Mouse (Mus musculus) erythroblast, adult 5-6 weeks (primary cell): ENCODE data around the gene Klhl10. TPM values are rescaled to one million over a fixed set of nuclear protein-coding genes. Genes with fewer than 3 reads are reported as not detected.

Source experiments
- ATAC-seq: replicated peaks from 2 replicates; pipeline ENCODE4 v1.8.0; 2016; ENCODE audit warnings: moderate number of reproducible peaks, mild to moderate bottlenecking, moderate TSS enrichment, inconsistent platforms; ENCODE audit not compliant: poor library complexity, low FRiP score, severe bottlenecking
- total RNA-seq, 2 experiments: library from RNA; stranded (forward) in 1 of 2; stranded (reverse) in 1 of 2; fragments of 150-400 nt in 1 of 2; fragments of 200-764, 138-1000 nt in 1 of 2; gene quantifications; 2 replicates each; pipeline versions ENCODE4 v1.2.3 to v1.2.4; 2015 to 2017; ENCODE audit warnings: low replicate concordance in 2 of 2

Gene Klhl10
- total RNA-seq, 2 experiments from 2014 or later = not detected

GRCm38 (mm10) chr11:100406995-100407705 is 34.6 kb upstream of the Klhl10 start:
- ATAC-seq = no peak

DNA sequence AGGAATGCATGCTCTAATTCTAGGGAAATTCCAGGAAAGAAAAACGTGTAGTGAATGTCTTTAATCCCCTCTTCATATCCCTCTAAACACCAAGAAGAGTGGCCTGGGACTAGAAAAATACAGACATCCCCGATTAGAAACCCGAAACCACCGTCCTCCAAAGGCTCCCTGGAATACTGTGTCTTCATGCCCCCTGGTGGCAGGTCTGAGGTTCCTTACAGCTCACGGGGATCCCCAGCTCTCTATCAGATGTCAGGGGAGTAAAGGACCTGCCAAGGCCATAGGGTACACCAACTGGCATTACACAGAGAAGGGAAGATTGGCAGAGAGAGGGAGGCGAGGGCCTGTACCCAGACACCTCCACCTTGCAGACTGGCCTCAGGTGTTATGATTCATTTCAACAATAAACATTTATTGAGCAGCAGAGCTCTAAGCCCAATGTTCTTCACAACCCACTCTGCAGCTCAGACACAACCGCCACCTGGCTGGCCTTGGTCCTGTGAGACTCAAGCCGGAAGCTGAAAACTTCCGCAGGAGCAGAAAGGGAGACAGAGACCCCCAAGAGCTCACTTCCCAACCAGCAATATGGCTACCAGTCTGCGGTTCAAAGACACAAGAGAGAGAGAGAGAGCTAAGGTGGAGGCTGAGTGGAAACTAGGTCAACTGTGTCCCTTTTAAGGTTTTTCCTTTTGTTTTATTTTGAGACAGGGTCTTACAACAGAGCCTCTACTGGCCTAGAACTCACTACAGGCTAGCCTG is 33.5 kb upstream of the Klhl10 start:
- no peak for ATAC-seq

- ATAC-seq = no peak
Observed at GRCm38 (mm10) chr11:100408835-100409462, 32.8 kb upstream of the Klhl10 start.

- no peak for ATAC-seq
Observed at GRCm38 (mm10) chr11:100409686-100410085, 32.0 kb upstream of the Klhl10 start.

DNA sequence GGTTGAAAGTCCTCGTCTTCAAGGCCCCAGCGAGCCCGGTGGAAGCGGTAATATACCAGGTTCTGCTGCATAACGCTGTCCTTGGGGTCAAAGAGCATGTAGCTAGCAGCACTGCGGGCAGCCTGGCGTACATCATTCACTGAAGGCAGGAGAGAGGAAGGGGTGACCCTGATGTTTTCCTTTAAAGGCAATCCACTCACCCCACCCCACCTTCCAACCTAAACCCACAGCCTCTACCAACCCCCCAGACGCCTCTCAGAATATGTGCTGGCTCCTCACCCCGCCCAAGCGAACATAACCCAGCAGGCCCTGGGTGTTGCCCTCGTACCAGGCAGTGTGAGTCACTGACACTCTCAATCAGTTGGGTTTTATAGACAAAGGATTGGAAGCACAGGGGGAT is 30.0 kb upstream of the Klhl10 start:
- ATAC-seq = no peak

GRCm38 (mm10) chr11:100413541-100413940 is 28.2 kb upstream of the Klhl10 start:
- no peak for ATAC-seq

- no peak for ATAC-seq
Observed at GRCm38 (mm10) chr11:100414021-100414913, 27.4 kb upstream of the Klhl10 start, which contains the start of gene P3h4. P3h4 (minus strand) TSS chr11:100414836.

GRCm38 (mm10) chr11:100414914-100415822 is 26.5 kb upstream of the Klhl10 start, which contains the start of gene Fkbp10:
Fkbp10 (plus strand) TSS chr11:100415697.
- no peak for ATAC-seq

GRCm38 (mm10) chr11:100421537-100421936 is 20.2 kb upstream of the Klhl10 start:
- ATAC-seq = no peak

DNA sequence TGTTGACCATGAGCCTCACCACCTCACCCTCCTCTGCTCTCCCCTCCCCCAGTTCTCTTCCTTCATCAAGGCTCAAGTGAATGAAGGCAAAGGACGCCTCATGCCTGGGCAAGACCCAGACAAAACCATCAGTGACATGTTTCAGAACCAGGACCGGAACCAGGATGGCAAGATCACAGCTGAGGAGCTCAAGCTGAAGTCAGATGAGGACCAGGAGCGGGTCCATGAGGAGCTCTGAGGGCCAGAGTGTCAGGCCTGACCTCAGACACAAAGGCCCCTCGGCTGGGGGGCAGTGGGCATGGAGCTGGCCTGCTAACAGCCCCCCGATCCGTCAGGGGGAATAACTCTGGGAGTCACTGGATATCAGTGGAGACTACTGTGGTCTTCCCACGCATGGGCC is 17.9 kb upstream of the Klhl10 start:
- no peak for ATAC-seq

DNA sequence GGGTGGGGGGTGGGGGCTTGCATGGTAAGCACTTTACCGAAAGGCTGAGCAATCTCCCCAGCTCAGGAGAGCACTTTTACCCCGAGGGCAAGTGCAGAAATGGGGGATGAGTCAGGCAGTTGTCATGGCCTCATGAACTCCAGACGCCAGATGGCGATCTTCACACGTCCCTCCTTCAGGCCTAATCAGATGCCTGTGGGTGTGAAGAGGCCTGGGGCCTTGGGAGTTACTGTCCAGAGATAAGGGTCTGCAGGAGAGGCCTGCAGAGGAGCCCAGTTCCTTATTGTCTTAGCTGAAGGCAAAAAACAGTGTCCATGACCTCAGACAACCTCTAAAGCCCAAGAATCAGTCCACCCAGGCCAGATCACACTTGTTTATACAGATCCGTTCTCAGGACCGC is 15.9 kb upstream of the Klhl10 start:
- no peak for ATAC-seq

DNA sequence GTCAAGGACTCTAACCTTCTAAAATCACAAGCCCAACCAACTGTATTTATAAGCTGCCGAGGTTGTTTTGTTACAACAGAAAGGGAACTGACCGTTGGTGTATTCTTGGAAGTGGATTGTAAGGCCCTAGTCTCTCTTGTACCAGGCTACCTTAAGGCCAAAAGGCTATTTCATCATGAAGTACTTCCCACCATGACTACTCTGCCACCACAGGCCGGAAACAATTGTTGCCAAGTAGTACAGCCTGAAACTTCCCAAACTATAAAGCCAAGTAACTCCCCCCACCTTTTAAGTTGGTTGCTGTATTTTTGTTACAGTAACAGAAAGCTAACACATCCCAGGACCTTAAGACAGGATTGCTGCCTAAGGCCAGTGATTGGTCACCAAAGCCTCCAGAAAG is 14.9 kb upstream of the Klhl10 start:
- ATAC-seq = no peak

- ATAC-seq = no peak
Observed at GRCm38 (mm10) chr11:100428612-100429199, 13.0 kb upstream of the Klhl10 start.

- no peak for ATAC-seq
Observed at GRCm38 (mm10) chr11:100430052-100430451, 11.7 kb upstream of the Klhl10 start.

GRCm38 (mm10) chr11:100432002-100432401 is 9.7 kb upstream of the Klhl10 start:
- no peak for ATAC-seq

GRCm38 (mm10) chr11:100435678-100436246 is 6.0 kb upstream of the Klhl10 start:
- no peak for ATAC-seq

DNA sequence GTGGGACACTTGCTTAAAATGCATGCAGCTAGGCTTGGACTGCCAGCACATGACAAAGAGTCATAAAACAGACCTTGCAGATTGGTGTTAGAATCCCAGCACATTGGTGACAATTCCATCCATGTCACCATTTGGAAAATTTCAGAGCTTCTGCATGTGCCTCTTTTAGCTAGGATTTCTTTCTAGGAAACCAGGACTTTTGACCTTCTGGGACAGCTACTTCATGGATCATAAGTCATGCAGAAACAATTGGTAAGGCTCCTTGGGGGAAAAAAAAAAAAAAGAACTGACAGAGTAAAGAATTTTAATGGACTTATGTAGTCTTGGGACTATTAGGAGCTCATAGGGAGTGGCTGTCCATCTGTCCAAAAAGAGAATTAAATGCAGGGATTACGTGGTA is 3.8 kb upstream of the Klhl10 start:
- no peak for ATAC-seq
